Mouse (Mus musculus): ENCODE data around the gene Hmx1. TPM values are rescaled to one million over a fixed set of nuclear protein-coding genes. Genes with fewer than 3 reads are reported as not detected.

Gene Hmx1
- polyA plus RNA-seq, 1 experiment from 2014 or later, result not detected

DNA sequence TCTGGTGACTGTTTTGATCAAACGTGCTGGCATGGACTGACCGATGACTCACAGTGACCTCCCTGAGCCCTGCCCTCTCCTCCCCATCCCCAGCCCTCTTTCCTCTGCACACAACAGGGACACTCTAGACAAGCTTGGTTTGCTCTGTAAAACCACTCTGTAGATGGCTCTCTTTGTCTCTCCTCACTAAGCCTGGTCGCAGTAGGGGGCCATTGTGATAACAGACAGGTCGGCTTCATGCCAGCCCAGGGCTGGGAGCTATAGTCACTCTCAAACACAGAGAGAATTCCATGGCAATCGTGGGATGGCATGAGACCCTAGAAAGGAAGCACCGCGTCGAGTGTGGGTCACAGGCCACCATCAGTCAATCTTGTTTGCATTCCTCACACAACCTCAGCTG is 51.6 kb downstream of the Hmx1 start:
- H3K4me3 ChIP-seq (ENCODE audit: low read depth, low read length), result no peak overlapping the region
- H3K4me2 ChIP-seq (ENCODE audit: low read depth, low read length), result no peak overlapping the region
- no peaks in the 10 kb centered on the region for H3K9me3 ChIP-seq (replicated peaks; ENCODE audit: control insufficient read depth, low read length)
- H3K27me3 ChIP-seq (ENCODE audit: control insufficient read depth, insufficient read depth, low read depth, low read length), result no peaks in the 10 kb centered on the region
- ATAC-seq (ENCODE audit: low read depth), result no peak
- no peaks in the 10 kb centered on the region for H3K36me3 ChIP-seq (ENCODE audit: control insufficient read depth, insufficient read depth)
- no peak overlapping the region for H3K27ac ChIP-seq (ENCODE audit: low read length)
- no peak overlapping the region for H3K9ac ChIP-seq (ENCODE audit: low read depth, low read length)
- H3K4me1 ChIP-seq (ENCODE audit: control insufficient read depth, low read depth, low read length), result no peaks in the 10 kb centered on the region
- 58% methylated on average over 8 of the region's 8 CpGs for WGBS (ENCODE audit: insufficient replicate concordance)

DNA sequence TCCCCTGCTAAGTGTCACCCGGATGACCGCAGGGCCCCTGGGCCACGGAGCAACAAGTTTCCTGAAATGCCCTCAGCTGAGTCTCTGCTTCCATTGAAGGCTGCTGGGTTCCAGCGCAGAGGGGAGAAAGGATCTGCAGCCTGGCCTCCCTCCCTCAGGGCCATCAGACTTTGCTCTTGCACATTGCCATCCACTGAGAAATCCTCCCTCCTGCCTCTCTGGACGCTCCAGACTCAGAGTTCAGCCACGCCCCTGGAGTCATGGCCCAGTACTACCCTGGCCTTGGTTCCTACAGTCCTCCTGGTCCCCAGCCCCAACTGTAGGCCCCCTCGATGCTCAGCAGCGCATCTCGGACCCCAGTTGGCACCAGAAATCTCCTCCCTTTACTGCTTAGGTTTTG is 52.5 kb downstream of the Hmx1 start:
- Histone ChIP-seq H3K9me3 (replicated peaks; ENCODE audit: control insufficient read depth, low read length) (no peaks in the 10 kb centered on the region), H3K4me2 (ENCODE audit: low read depth, low read length) (no peak overlapping the region), H3K27me3 (ENCODE audit: control insufficient read depth, insufficient read depth, low read depth, low read length) (no peaks in the 10 kb centered on the region), H3K36me3 (ENCODE audit: control insufficient read depth, insufficient read depth) (no peaks in the 10 kb centered on the region), H3K4me3 (ENCODE audit: low read depth, low read length) (no peak overlapping the region), H3K27ac (ENCODE audit: low read length) (no peak overlapping the region), H3K4me1 (ENCODE audit: control insufficient read depth, low read depth, low read length) (no peaks in the 10 kb centered on the region), H3K9ac (ENCODE audit: low read depth, low read length) (no peak overlapping the region)
- ATAC-seq (ENCODE audit: low read depth), result no peak
- 54% methylated on average over 9 of the region's 9 CpGs for WGBS (ENCODE audit: insufficient replicate concordance)

DNA sequence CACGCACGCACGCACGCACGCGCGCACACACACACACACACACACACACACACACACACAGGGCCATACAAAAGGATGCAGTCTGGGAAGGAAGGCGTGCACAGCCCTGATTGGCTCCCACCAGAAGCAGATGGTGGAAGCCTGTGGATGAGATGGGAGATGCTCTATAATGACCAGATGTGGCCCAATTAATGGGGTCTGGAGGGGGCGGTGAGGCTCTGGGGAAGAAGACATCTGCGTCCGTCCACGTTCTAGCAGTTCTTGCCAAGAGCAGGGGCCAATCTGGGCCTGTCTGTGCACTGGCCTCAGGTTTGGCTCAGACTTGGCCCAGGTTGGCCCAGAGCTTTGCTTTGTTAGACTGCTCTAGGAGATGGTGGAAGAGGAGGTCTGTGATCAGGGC is 55.8 kb downstream of the Hmx1 start:
- no peaks in the 10 kb centered on the region for H3K9me3 ChIP-seq (replicated peaks; ENCODE audit: control insufficient read depth, low read length)
- no peaks in the 10 kb centered on the region for H3K4me1 ChIP-seq (ENCODE audit: control insufficient read depth, low read depth, low read length)
- H3K4me3 ChIP-seq (ENCODE audit: low read depth, low read length), result no peak overlapping the region
- no peak for ATAC-seq (ENCODE audit: low read depth)
- no peaks in the 10 kb centered on the region for H3K36me3 ChIP-seq (ENCODE audit: control insufficient read depth, insufficient read depth)
- H3K9ac ChIP-seq (ENCODE audit: low read depth, low read length), result no peak overlapping the region
- whole genome bisulfite sequencing (ENCODE audit: insufficient replicate concordance), result 58% methylated on average over 12 of the region's 12 CpGs
- H3K27me3 ChIP-seq (ENCODE audit: control insufficient read depth, insufficient read depth, low read depth, low read length), result no peaks in the 10 kb centered on the region
- H3K27ac ChIP-seq (ENCODE audit: low read length), result no peak overlapping the region
- H3K4me2 ChIP-seq (ENCODE audit: low read depth, low read length), result no peak overlapping the region

DNA sequence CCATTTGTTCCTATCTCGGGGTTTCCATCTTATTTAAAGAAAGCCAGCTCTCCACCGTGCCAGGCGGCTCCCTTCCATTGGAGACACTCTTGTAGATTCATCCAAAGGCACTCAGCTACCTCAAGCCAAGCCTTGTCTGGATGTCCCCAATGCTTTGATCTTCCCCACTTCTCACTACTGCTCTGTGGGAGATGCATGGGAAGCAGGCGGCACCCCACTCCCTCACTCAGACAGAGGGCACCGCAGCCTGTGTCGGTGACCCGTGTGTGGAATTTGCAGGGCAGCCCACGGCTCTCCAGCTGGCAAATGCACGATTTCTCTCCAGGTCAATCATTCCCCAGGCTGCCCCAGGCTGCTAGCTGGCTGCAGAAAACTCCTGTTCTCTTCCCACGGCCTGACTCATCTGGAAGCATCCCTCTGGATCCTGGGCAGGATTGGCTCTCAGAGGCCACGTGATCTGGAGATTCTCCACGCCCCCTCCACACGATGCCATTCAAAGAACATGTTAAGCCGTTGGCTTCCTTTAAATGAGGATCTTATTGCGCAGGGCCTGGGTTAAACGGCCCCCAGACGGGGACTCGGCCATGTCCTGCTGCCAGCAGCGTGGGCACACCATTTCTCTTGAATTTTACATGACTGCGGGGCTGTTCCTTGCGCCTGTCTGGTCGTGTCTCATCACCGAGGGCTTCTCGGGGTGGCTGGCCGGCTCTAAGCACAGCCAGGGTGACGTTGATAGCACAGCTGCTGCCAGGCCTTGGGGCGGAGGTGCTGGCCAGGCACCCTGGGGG is 58.9 kb downstream of the Hmx1 start:
- H3K27me3 ChIP-seq (ENCODE audit: control insufficient read depth, insufficient read depth, low read depth, low read length), result no peaks in the 10 kb centered on the region
- no peaks in the 10 kb centered on the region for H3K9me3 ChIP-seq (replicated peaks; ENCODE audit: control insufficient read depth, low read length)
- H3K9ac ChIP-seq (ENCODE audit: low read depth, low read length), result no peak overlapping the region
- H3K4me1 ChIP-seq (ENCODE audit: control insufficient read depth, low read depth, low read length), result no peaks in the 10 kb centered on the region
- no peak overlapping the region for H3K4me3 ChIP-seq (ENCODE audit: low read depth, low read length)
- 19% methylated on average over 27 of the region's 27 CpGs for WGBS (ENCODE audit: insufficient replicate concordance)
- no peak overlapping the region for H3K4me2 ChIP-seq (ENCODE audit: low read depth, low read length)
- H3K36me3 ChIP-seq (ENCODE audit: control insufficient read depth, insufficient read depth), result no peaks in the 10 kb centered on the region
- H3K27ac ChIP-seq (ENCODE audit: low read length), result no peak overlapping the region
- no peak for ATAC-seq (ENCODE audit: low read depth)

Other genes with a start within 250 kb of the Hmx1 start
- not detected in 2 replicates for gene Adra2c, start 110.8 kb upstream of the Hmx1 start, polyA plus RNA-seq (2015; fragmentation: Nextera tagmentation; extraction: Ambion mirVana)
- gene Cpz, start 136.6 kb downstream of the Hmx1 start, polyA plus RNA-seq (2015; fragmentation: Nextera tagmentation; extraction: Ambion mirVana), result 1.3 and 1.7 TPM in 2 replicates
- 2.2 and 2.4 TPM in 2 replicates for gene Trmt44, start 186.0 kb downstream of the Hmx1 start, polyA plus RNA-seq (2015; fragmentation: Nextera tagmentation; extraction: Ambion mirVana)
- gene Acox3, start 193.9 kb downstream of the Hmx1 start, polyA plus RNA-seq (2015; fragmentation: Nextera tagmentation; extraction: Ambion mirVana), result 4.3 and 4.4 TPM in 2 replicates

Measured in liver, embryonic 16.5 days (tissue).